Mouse (Mus musculus): ENCODE data around the gene N4bp2. TPM values are rescaled to one million over a fixed set of nuclear protein-coding genes. Genes with fewer than 3 reads are reported as not detected.

N4bp2 gene
- total RNA-seq, 1 experiment from 2014 or later: 102 TPM

- 0 out of 2 replicates have a peak, but pooled peaks have one; percentile 30 for ATAC-seq (ENCODE audit: extremely low read depth, insufficient number of reproducible peaks, low FRiP score, poor library complexity, severe bottlenecking)
These were observed 32.1 kb downstream of the N4bp2 start for GRCm38 (mm10) chr5:65795293-65795993.

- ATAC-seq (ENCODE audit: extremely low read depth, insufficient number of reproducible peaks, low FRiP score, poor library complexity, severe bottlenecking): no peak
These were observed 32.6 kb downstream of the N4bp2 start for GRCm38 (mm10) chr5:65795994-65796298.

GRCm38 (mm10) chr5:65823601-65824133 is 60.3 kb downstream of the N4bp2 start:
- peak; percentile 81 for ATAC-seq (ENCODE audit: extremely low read depth, insufficient number of reproducible peaks, low FRiP score, poor library complexity, severe bottlenecking)

GRCm38 (mm10) chr5:65826476-65826875 is 63.2 kb downstream of the N4bp2 start:
- ATAC-seq (ENCODE audit: extremely low read depth, insufficient number of reproducible peaks, low FRiP score, poor library complexity, severe bottlenecking): no peak

GRCm38 (mm10) chr5:65827102-65827501 is 63.8 kb downstream of the N4bp2 start:
- no peak for ATAC-seq (ENCODE audit: extremely low read depth, insufficient number of reproducible peaks, low FRiP score, poor library complexity, severe bottlenecking)

GRCm38 (mm10) chr5:65828261-65828660 is 64.9 kb downstream of the N4bp2 start:
- no peak for ATAC-seq (ENCODE audit: extremely low read depth, insufficient number of reproducible peaks, low FRiP score, poor library complexity, severe bottlenecking)

- no peak for ATAC-seq (ENCODE audit: extremely low read depth, insufficient number of reproducible peaks, low FRiP score, poor library complexity, severe bottlenecking)
These were observed 65.7 kb downstream of the N4bp2 start for GRCm38 (mm10) chr5:65829059-65829458.

- ATAC-seq (ENCODE audit: extremely low read depth, insufficient number of reproducible peaks, low FRiP score, poor library complexity, severe bottlenecking): peak; percentile 80
These were observed 68.7 kb downstream of the N4bp2 start for GRCm38 (mm10) chr5:65831917-65832618.

GRCm38 (mm10) chr5:65833092-65833491 is 69.8 kb downstream of the N4bp2 start:
- ATAC-seq (ENCODE audit: extremely low read depth, insufficient number of reproducible peaks, low FRiP score, poor library complexity, severe bottlenecking): no peak

GRCm38 (mm10) chr5:65833766-65834498 is 70.6 kb downstream of the N4bp2 start:
- ATAC-seq (ENCODE audit: extremely low read depth, insufficient number of reproducible peaks, low FRiP score, poor library complexity, severe bottlenecking): no peak

- ATAC-seq (ENCODE audit: extremely low read depth, insufficient number of reproducible peaks, low FRiP score, poor library complexity, severe bottlenecking): no peak
These were observed 74.7 kb downstream of the N4bp2 start for GRCm38 (mm10) chr5:65838053-65838452.

GRCm38 (mm10) chr5:65842947-65843346 is 79.6 kb downstream of the N4bp2 start:
- no peak for ATAC-seq (ENCODE audit: extremely low read depth, insufficient number of reproducible peaks, low FRiP score, poor library complexity, severe bottlenecking)

- ATAC-seq (ENCODE audit: extremely low read depth, insufficient number of reproducible peaks, low FRiP score, poor library complexity, severe bottlenecking): no peak
These were observed 83.2 kb downstream of the N4bp2 start for GRCm38 (mm10) chr5:65846534-65846933.

GRCm38 (mm10) chr5:65846958-65847357 is 83.6 kb downstream of the N4bp2 start:
- ATAC-seq (ENCODE audit: extremely low read depth, insufficient number of reproducible peaks, low FRiP score, poor library complexity, severe bottlenecking): no peak

GRCm38 (mm10) chr5:65847656-65848055 is 84.3 kb downstream of the N4bp2 start:
- no peak for ATAC-seq (ENCODE audit: extremely low read depth, insufficient number of reproducible peaks, low FRiP score, poor library complexity, severe bottlenecking)

GRCm38 (mm10) chr5:65850765-65851164 is 87.4 kb downstream of the N4bp2 start:
- ATAC-seq (ENCODE audit: extremely low read depth, insufficient number of reproducible peaks, low FRiP score, poor library complexity, severe bottlenecking): peak; percentile 51

GRCm38 (mm10) chr5:65854786-65855191 is 91.5 kb downstream of the N4bp2 start:
- ATAC-seq (ENCODE audit: extremely low read depth, insufficient number of reproducible peaks, low FRiP score, poor library complexity, severe bottlenecking): peak; percentile 42; the same call in 1 of the 2 replicates

- ATAC-seq (ENCODE audit: extremely low read depth, insufficient number of reproducible peaks, low FRiP score, poor library complexity, severe bottlenecking): no peak
These were observed 92.2 kb downstream of the N4bp2 start for GRCm38 (mm10) chr5:65855571-65855970.

- no peak for ATAC-seq (ENCODE audit: extremely low read depth, insufficient number of reproducible peaks, low FRiP score, poor library complexity, severe bottlenecking)
These were observed 93.5 kb downstream of the N4bp2 start for GRCm38 (mm10) chr5:65856591-65857411.
